Mouse (Mus musculus): ENCODE measurements around the gene Eya2. TPM values are rescaled to one million over a fixed set of nuclear protein-coding genes. Genes with fewer than 3 reads are reported as not detected.
"Not testable (repeated sequence)": the region's sequence is repeated elsewhere in the genome, so short reads cannot be mapped to it uniquely, and the experiment has no call there.

The Eya2 gene
- 0.12 TPM for polyA plus RNA-seq (2012; fragmentation: generic; extraction: Trizol)

DNA sequence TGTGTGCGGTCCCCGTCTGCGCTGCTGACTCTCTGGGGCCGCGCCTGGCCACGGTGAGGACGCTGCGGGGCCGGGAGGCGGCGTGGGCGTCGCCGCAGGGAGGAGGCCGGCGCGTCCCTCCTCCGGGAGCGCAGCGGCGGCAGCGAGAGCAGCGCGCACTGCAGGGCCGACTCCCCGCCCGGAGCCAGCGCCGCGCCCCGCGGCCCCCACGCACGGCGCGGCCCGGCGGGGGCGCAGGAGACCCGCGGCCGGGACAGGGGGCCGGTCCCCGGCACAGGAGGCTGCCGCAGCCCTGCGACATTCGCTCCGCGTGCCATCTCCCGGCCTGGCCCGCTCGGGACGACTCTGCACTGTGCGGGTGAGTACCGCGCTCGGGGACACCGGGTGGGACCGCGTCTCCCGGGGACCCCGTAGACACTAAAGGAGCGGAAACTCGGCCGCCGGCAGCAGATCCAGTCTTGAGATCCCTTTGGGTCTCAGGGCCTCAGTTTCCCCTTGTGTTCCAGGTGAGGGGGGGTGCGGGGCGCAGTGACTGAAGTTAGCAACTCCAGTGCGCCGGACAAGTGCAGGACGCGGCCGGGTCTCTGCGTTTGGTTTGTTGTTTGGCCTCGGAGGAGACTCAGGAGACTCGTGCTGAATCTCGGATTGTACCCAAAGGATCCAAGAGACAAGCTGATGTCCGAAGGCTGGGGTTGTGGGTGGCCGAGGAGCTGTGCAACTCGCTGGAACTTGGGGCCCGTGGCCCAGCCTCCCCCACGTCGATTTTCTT lies at the start of gene Eya2:
TSS of gene Eya2 (plus strand) at position 126 of the 769 bp plus-strand sequence.
- Histone ChIP-seq H3ac (ENCODE audit: control insufficient read depth, insufficient read length) (no peak within 1 kb of the TSS), H3K79me2 (ENCODE audit: control insufficient read depth, insufficient read depth) (no peaks in the 10 kb centered on the region), H3K27me3 (ENCODE audit: control insufficient read depth, insufficient read depth, insufficient read length) (peaks cover 43% of the 10 kb centered on the region), H3K36me3 (ENCODE audit: control insufficient read depth, insufficient read depth) (no peaks in the 10 kb centered on the region), H3K4me2 (ENCODE audit: low read depth) (no peak within 1 kb of the TSS), H3K4me3 (no peak within 1 kb of the TSS)
- TF ChIP-seq TCF12 (IDR thresholded peaks at IDR 0.05; ENCODE audit: insufficient read depth, poor library complexity, severe bottlenecking) (no peak), SRF (IDR thresholded peaks at IDR 0.05; ENCODE audit: control insufficient read depth, insufficient read length, low read depth) (no peak), POLR2A (IDR thresholded peaks at IDR 0.05; ENCODE audit: insufficient read length, low read depth) (no peak), MYOD1 (IDR thresholded peaks at IDR 0.05; ENCODE audit: control insufficient read depth in 1 of 3, insufficient read length in 2 of 3, low read depth in 2 of 3) (no peak), MAX (IDR thresholded peaks at IDR 0.05; ENCODE audit: low read depth) (no peak), CEBPB (IDR thresholded peaks at IDR 0.05; ENCODE audit: insufficient read depth, poor library complexity, severe bottlenecking) (no peak), E2F4 (IDR thresholded peaks at IDR 0.05; ENCODE audit: insufficient read depth) (no peak), POLR2AphosphoS2 (IDR thresholded peaks at IDR 0.05; ENCODE audit: insufficient read length, low read depth) (no peak), MYOG (IDR thresholded peaks at IDR 0.05; ENCODE audit: control insufficient read depth in 1 of 3, insufficient read depth in 1 of 3, insufficient read length in 2 of 3, low read depth in 2 of 3) (no peak), TCF3 (IDR thresholded peaks at IDR 0.05; ENCODE audit: insufficient read length, low read depth) (no peak), REST (IDR thresholded peaks at IDR 0.05; ENCODE audit: insufficient read depth, insufficient read length) (no peak), USF1 (IDR thresholded peaks at IDR 0.05; ENCODE audit: low read depth) (no peak)

DNA sequence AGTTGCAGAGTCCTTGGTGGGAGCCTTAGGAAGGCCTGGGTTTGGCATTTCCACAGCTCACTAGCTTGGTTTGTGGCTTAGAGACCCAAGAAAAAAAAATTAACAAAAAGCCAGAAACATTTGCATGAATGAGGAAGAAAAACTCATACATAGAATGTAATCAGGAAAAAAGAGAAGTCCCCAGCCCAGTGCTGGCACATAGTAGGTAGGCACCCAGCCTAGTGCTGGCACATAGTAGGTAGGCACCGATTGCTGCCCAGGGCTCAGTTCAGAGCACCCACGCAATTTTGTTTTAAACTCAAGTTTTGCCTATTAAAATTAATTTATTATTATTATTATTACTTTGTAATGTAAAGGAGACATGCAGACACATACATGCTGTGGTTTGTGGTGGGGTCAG lies 49.1 kb upstream of the Eya2 start:
- H3K79me2 ChIP-seq (ENCODE audit: control insufficient read depth, insufficient read depth): no peaks in the 10 kb centered on the region
- no peak overlapping the region for H3K4me3 ChIP-seq
- no peak overlapping the region for H3K4me2 ChIP-seq (ENCODE audit: low read depth)
- H3K36me3 ChIP-seq (ENCODE audit: control insufficient read depth, insufficient read depth): no peaks in the 10 kb centered on the region
- TF ChIP-seq TCF12 (IDR thresholded peaks at IDR 0.05; ENCODE audit: insufficient read depth, poor library complexity, severe bottlenecking): no peak
- TF ChIP-seq MYOG (IDR thresholded peaks at IDR 0.05; ENCODE audit: control insufficient read depth in 1 of 3, insufficient read depth in 1 of 3, insufficient read length in 2 of 3, low read depth in 2 of 3): no peak
- no peak for TF ChIP-seq TCF3 (IDR thresholded peaks at IDR 0.05; ENCODE audit: insufficient read length, low read depth)
- no peaks in the 10 kb centered on the region for H3K27me3 ChIP-seq (ENCODE audit: control insufficient read depth, insufficient read depth, insufficient read length)
- no peak overlapping the region for H3ac ChIP-seq (ENCODE audit: control insufficient read depth, insufficient read length)

DNA sequence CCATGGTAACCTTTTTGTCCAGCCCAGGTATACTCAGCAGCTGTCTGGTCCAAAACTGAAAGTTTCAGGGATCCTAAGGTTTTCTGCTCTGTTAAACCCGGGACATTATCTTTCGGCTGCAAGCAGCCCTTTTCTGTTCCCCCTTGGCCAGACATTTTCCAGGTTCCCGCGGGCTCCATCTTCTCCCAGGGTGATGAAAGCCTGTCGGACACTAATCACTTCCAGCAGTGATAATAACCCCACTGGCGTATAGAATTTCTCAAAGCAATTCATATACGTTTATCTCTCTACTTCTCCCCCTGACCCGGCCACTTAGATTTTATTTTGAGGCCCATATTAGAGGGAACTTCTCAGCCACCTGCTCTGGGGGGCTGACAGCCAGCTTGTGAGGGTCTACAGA lies 48.5 kb upstream of the Eya2 start:
- Histone ChIP-seq H3K4me2 (ENCODE audit: low read depth) (no peak overlapping the region), H3K79me2 (ENCODE audit: control insufficient read depth, insufficient read depth) (no peaks in the 10 kb centered on the region), H3K36me3 (ENCODE audit: control insufficient read depth, insufficient read depth) (no peaks in the 10 kb centered on the region), H3ac (ENCODE audit: control insufficient read depth, insufficient read length) (no peak overlapping the region), H3K4me3 (no peak overlapping the region), H3K27me3 (ENCODE audit: control insufficient read depth, insufficient read depth, insufficient read length) (no peaks in the 10 kb centered on the region)
- no peak for TF ChIP-seq REST (IDR thresholded peaks at IDR 0.05; ENCODE audit: insufficient read depth, insufficient read length)
- no peak for TF ChIP-seq TCF3 (IDR thresholded peaks at IDR 0.05; ENCODE audit: insufficient read length, low read depth)
- TF ChIP-seq E2F4 (IDR thresholded peaks at IDR 0.05; ENCODE audit: insufficient read depth): no peak
- no peak for TF ChIP-seq CEBPB (IDR thresholded peaks at IDR 0.05; ENCODE audit: insufficient read depth, poor library complexity, severe bottlenecking)

DNA sequence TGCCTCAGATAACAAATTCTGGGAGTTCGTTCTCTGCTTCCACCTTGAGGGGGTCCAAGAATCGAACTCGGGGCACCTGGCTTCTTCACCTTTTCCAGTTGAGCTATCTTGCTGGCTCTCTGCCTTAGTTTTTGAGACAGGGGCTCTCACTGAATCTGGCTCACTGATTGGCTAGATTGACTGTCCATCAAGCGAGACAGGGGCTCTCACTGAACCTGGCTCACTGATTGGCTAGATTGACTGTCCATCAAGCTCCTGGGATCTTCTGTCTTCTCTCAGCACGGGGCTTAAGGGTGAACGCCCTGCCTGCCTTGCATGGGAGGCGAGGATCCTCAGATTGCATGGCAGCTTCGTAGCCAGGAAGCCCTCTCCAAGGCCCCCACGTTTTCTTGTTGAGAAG lies 47.4 kb upstream of the Eya2 start:
- Histone ChIP-seq H3K27me3 (ENCODE audit: control insufficient read depth, insufficient read depth, insufficient read length) (no peaks in the 10 kb centered on the region), H3K4me3 (no peak overlapping the region), H3K79me2 (ENCODE audit: control insufficient read depth, insufficient read depth) (no peaks in the 10 kb centered on the region)

DNA sequence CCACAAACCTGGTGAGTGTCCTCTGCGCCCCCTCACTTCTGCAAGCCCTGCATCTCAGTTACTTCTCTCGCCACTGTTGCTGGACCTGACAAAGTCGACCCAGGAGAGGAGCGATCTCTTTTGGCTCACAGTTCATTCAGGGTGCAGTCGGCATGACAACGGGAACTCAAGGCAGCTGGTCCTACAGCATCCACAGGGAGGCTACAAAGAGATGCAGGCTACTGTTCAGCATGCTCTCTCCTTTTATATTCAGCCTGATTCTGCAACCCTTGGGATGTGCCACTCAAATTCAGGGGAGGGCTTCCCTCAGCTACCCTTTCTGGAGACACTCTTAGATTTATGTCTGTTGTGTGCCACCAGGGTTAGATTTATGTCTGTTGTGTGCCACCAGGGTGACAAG lies 46.2 kb upstream of the Eya2 start:
- Histone ChIP-seq H3K36me3 (ENCODE audit: control insufficient read depth, insufficient read depth) (no peaks in the 10 kb centered on the region), H3K79me2 (ENCODE audit: control insufficient read depth, insufficient read depth) (no peaks in the 10 kb centered on the region), H3K4me2 (ENCODE audit: low read depth) (no peak overlapping the region), H3K4me3 (no peak overlapping the region), H3K27me3 (ENCODE audit: control insufficient read depth, insufficient read depth, insufficient read length) (no peaks in the 10 kb centered on the region), H3ac (ENCODE audit: control insufficient read depth, insufficient read length) (no peak overlapping the region)
- TF ChIP-seq TCF12 (IDR thresholded peaks at IDR 0.05; ENCODE audit: insufficient read depth, poor library complexity, severe bottlenecking): no peak
- TF ChIP-seq MAX (IDR thresholded peaks at IDR 0.05; ENCODE audit: low read depth): no peak
- TF ChIP-seq REST (IDR thresholded peaks at IDR 0.05; ENCODE audit: insufficient read depth, insufficient read length): no peak
- TF ChIP-seq MYOG (IDR thresholded peaks at IDR 0.05; ENCODE audit: control insufficient read depth in 1 of 3, insufficient read depth in 1 of 3, insufficient read length in 2 of 3, low read depth in 2 of 3): no peak
- TF ChIP-seq E2F4 (IDR thresholded peaks at IDR 0.05; ENCODE audit: insufficient read depth): no peak
- TF ChIP-seq MYOD1 (IDR thresholded peaks at IDR 0.05; ENCODE audit: control insufficient read depth in 1 of 3, insufficient read length in 2 of 3, low read depth in 2 of 3): no peak
- TF ChIP-seq SRF (IDR thresholded peaks at IDR 0.05; ENCODE audit: control insufficient read depth, insufficient read length, low read depth): no peak
- TF ChIP-seq POLR2AphosphoS2 (IDR thresholded peaks at IDR 0.05; ENCODE audit: insufficient read length, low read depth): no peak
- TF ChIP-seq POLR2A (IDR thresholded peaks at IDR 0.05; ENCODE audit: insufficient read length, low read depth): no peak
- no peak for TF ChIP-seq CEBPB (IDR thresholded peaks at IDR 0.05; ENCODE audit: insufficient read depth, poor library complexity, severe bottlenecking)
- no peak for TF ChIP-seq TCF3 (IDR thresholded peaks at IDR 0.05; ENCODE audit: insufficient read length, low read depth)
- no peak for TF ChIP-seq USF1 (IDR thresholded peaks at IDR 0.05; ENCODE audit: low read depth)

More for the DNA sequence above, 47.4 kb upstream of the Eya2 start:
- Histone ChIP-seq H3K4me2 (ENCODE audit: low read depth) (no peak overlapping the region), H3K36me3 (ENCODE audit: control insufficient read depth, insufficient read depth) (no peaks in the 10 kb centered on the region), H3ac (ENCODE audit: control insufficient read depth, insufficient read length) (no peak overlapping the region)
- no peak for TF ChIP-seq MYOG (IDR thresholded peaks at IDR 0.05; ENCODE audit: control insufficient read depth in 1 of 3, insufficient read depth in 1 of 3, insufficient read length in 2 of 3, low read depth in 2 of 3)
- TF ChIP-seq MYOD1 (IDR thresholded peaks at IDR 0.05; ENCODE audit: control insufficient read depth in 1 of 3, insufficient read length in 2 of 3, low read depth in 2 of 3): no peak
- TF ChIP-seq SRF (IDR thresholded peaks at IDR 0.05; ENCODE audit: control insufficient read depth, insufficient read length, low read depth): no peak
- no peak for TF ChIP-seq E2F4 (IDR thresholded peaks at IDR 0.05; ENCODE audit: insufficient read depth)
- TF ChIP-seq POLR2AphosphoS2 (IDR thresholded peaks at IDR 0.05; ENCODE audit: insufficient read length, low read depth): no peak
- TF ChIP-seq REST (IDR thresholded peaks at IDR 0.05; ENCODE audit: insufficient read depth, insufficient read length): no peak
- no peak for TF ChIP-seq POLR2A (IDR thresholded peaks at IDR 0.05; ENCODE audit: insufficient read length, low read depth)
- TF ChIP-seq CEBPB (IDR thresholded peaks at IDR 0.05; ENCODE audit: insufficient read depth, poor library complexity, severe bottlenecking): no peak
- TF ChIP-seq TCF3 (IDR thresholded peaks at IDR 0.05; ENCODE audit: insufficient read length, low read depth): no peak

DNA sequence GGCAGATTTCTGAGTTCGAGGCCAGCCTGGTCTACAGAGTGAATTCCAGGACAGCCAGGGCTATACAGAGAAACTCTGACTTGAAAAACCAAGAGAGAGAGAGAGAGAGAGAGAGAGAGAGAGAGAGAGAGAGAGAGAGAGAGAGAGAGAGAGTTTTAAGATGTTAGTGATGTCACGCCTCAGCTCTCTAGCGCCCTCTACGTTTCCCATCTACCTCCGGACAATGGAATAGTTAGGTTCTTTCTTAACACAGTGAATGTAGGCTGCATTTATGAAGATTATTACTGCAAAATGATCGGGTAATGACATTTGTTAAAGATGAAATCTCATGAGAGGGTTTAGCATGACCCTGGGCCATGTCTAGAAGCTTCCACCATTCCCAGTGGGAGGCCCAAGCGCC lies 44.4 kb upstream of the Eya2 start:
- H3K4me3 ChIP-seq; H3K36me3 ChIP-seq (ENCODE audit: control insufficient read depth, insufficient read depth); H3K79me2 ChIP-seq (ENCODE audit: control insufficient read depth, insufficient read depth); H3K4me2 ChIP-seq (ENCODE audit: low read depth); H3K27me3 ChIP-seq (ENCODE audit: control insufficient read depth, insufficient read depth, insufficient read length); H3ac ChIP-seq (ENCODE audit: control insufficient read depth, insufficient read length): not testable (repeated sequence)
